Mouse (Mus musculus) lung, postnatal 0 days (tissue): ENCODE data around the gene Zdhhc23.

Experiments
- CTCF ChIP-seq: IDR thresholded peaks from 2 replicates; pipeline ENCODE4 v1.5.1; 2016; ENCODE audit warnings: antibody characterized with exemption, mild to moderate bottlenecking
- EP300 ChIP-seq: IDR thresholded peaks from 2 replicates; pipeline ENCODE4 v1.6.1; 2016; ENCODE audit warnings: antibody characterized with exemption, mild to moderate bottlenecking, control low read depth

GRCm38 (mm10) chr16:44015416-44016158, 36.0 kb upstream of the Zdhhc23 start:
- TF ChIP-seq CTCF (no peak), EP300 (no peak)
